Mouse (Mus musculus) ES-E14 (cell line): ENCODE data around the gene Hmga1b.

Source experiments
- HCFC1 ChIP-seq: IDR thresholded peaks from 2 replicates; pipeline ENCODE4 v1.6.1; 2012; ENCODE audit warnings: low read length, inconsistent platforms, borderline replicate concordance; ENCODE audit not compliant: insufficient read depth
- ZNF384 ChIP-seq: IDR thresholded peaks from 2 replicates; pipeline ENCODE4 v1.6.1; 2012; ENCODE audit warnings: low read depth, low read length, inconsistent platforms

DNA sequence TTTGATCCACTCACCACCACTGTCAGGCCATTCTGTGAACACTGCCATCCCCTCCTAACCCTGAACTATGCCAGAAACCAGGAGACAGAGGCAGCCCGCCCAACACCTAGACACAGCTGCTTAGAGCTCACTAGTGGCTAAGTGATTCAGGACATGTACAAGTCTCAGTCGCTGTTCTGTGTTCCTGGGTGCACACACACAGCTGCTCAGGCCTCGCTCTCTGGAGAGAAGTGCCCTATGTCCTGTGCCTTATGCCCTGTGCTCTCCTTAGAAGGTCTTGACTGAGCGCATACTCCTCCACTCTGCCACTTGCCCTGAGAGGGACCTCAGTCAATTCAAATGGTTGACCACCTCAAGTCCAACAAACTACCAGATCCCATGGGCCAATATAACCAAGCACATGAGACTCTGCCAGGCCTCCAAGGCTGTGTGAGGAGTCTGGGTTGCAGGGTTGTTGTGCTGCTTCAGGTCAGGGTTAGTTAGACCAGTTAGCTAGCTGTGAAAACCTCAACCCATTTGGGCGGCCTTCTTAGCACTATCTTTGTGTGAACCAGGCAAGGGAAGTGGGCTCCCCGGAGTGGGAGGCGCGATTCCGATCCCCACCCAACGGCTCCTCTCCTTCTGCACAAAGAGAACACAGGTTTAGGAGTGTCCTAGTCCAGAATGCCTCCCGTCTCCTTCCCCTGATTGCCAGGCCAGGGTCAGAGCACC lies 33.9 kb upstream of the Hmga1b start:
- TF ChIP-seq HCFC1 (no peak), ZNF384 (no peak)
